Mouse (Mus musculus): Measurements from ENCODE around the gene Pcnx3. TPM values are rescaled to one million over a fixed set of nuclear protein-coding genes. Genes with fewer than 3 reads are reported as not detected.

Pcnx3 gene
- polyA plus RNA-seq, 1 experiment from 2014 or later, result 20.9 TPM

- peak; percentile 72 for DNase-seq (ENCODE audit: low spot score)
- Histone ChIP-seq H3K4me1 (ENCODE audit: control insufficient read depth, insufficient read depth, low read length) (0 out of 2 replicates have a peak, but pooled peaks cover 6% of the 10 kb centered on the region), H3K9ac (ENCODE audit: low read length) (peak overlapping the region; percentile 50), H3K9me3 (replicated peaks; ENCODE audit: control insufficient read depth, low read length) (no peaks in the 10 kb centered on the region), H3K4me3 (ENCODE audit: low read depth, low read length) (0 out of 2 replicates have a peak overlapping the region, but pooled peaks have one; percentile 11), H3K27ac (ENCODE audit: low read depth, low read length) (no peak overlapping the region), H3K36me3 (ENCODE audit: control insufficient read depth, insufficient read depth, low read length) (peaks cover 88% of the 10 kb centered on the region), H3K27me3 (replicated peaks; ENCODE audit: control insufficient read depth, insufficient read depth, low read length) (no peaks in the 10 kb centered on the region), H3K4me2 (ENCODE audit: low read length) (peak overlapping the region; percentile 43)
- WGBS, result 17% methylated on average over 43 of the region's 43 CpGs
- ATAC-seq, result peak; percentile 75
Measured at GRCm38 (mm10) chr19:5715793-5716688, 27.3 kb upstream of the Pcnx3 start.

GRCm38 (mm10) chr19:5713730-5714129, 25.0 kb upstream of the Pcnx3 start:
- no peaks in the 10 kb centered on the region for H3K9me3 ChIP-seq (replicated peaks; ENCODE audit: control insufficient read depth, low read length)
- H3K4me2 ChIP-seq (ENCODE audit: low read length), result no peak overlapping the region
- H3K9ac ChIP-seq (ENCODE audit: low read length), result 0 out of 2 replicates have a peak overlapping the region, but pooled peaks have one; percentile 14
- DNase-seq (ENCODE audit: low spot score) (no peak), ATAC-seq (no peak)
- no peak overlapping the region for H3K27ac ChIP-seq (ENCODE audit: low read depth, low read length)
- H3K27me3 ChIP-seq (replicated peaks; ENCODE audit: control insufficient read depth, insufficient read depth, low read length), result no peaks in the 10 kb centered on the region
- 0 out of 2 replicates have a peak, but pooled peaks cover 6% of the 10 kb centered on the region for H3K4me1 ChIP-seq (ENCODE audit: control insufficient read depth, insufficient read depth, low read length)
- H3K36me3 ChIP-seq (ENCODE audit: control insufficient read depth, insufficient read depth, low read length), result peaks cover 84% of the 10 kb centered on the region
- WGBS, result 21% methylated on average over 2 of the region's 2 CpGs
- H3K4me3 ChIP-seq (ENCODE audit: low read depth, low read length), result no peak overlapping the region

GRCm38 (mm10) chr19:5713255-5713654, 24.5 kb upstream of the Pcnx3 start:
- WGBS, result 78% methylated on average over 5 of the region's 5 CpGs
- peaks cover 85% of the 10 kb centered on the region for H3K36me3 ChIP-seq (ENCODE audit: control insufficient read depth, insufficient read depth, low read length)
- H3K4me3 ChIP-seq (ENCODE audit: low read depth, low read length), result no peak overlapping the region
- no peaks in the 10 kb centered on the region for H3K9me3 ChIP-seq (replicated peaks; ENCODE audit: control insufficient read depth, low read length)
- H3K4me2 ChIP-seq (ENCODE audit: low read length), result no peak overlapping the region
- H3K9ac ChIP-seq (ENCODE audit: low read length), result 0 out of 2 replicates have a peak overlapping the region, but pooled peaks have one; percentile 14
- no peaks in the 10 kb centered on the region for H3K27me3 ChIP-seq (replicated peaks; ENCODE audit: control insufficient read depth, insufficient read depth, low read length)
- DNase-seq (ENCODE audit: low spot score) (no peak), ATAC-seq (no peak)
- H3K27ac ChIP-seq (ENCODE audit: low read depth, low read length), result no peak overlapping the region
- H3K4me1 ChIP-seq (ENCODE audit: control insufficient read depth, insufficient read depth, low read length), result 0 out of 2 replicates have a peak, but pooled peaks cover 6% of the 10 kb centered on the region

GRCm38 (mm10) chr19:5711907-5712460, 23.3 kb upstream of the Pcnx3 start:
- H3K9me3 ChIP-seq (replicated peaks; ENCODE audit: control insufficient read depth, low read length), result no peaks in the 10 kb centered on the region
- H3K27me3 ChIP-seq (replicated peaks; ENCODE audit: control insufficient read depth, insufficient read depth, low read length), result no peaks in the 10 kb centered on the region
- H3K27ac ChIP-seq (ENCODE audit: low read depth, low read length), result no peak overlapping the region
- 93% methylated on average over 14 of the region's 14 CpGs for WGBS
- H3K36me3 ChIP-seq (ENCODE audit: control insufficient read depth, insufficient read depth, low read length), result peaks cover 84% of the 10 kb centered on the region
- no peak overlapping the region for H3K4me2 ChIP-seq (ENCODE audit: low read length)
- H3K4me1 ChIP-seq (ENCODE audit: control insufficient read depth, insufficient read depth, low read length), result 0 out of 2 replicates have a peak, but pooled peaks cover 6% of the 10 kb centered on the region
- ATAC-seq (no peak), DNase-seq (ENCODE audit: low spot score) (no peak)
- H3K9ac ChIP-seq (ENCODE audit: low read length), result no peak overlapping the region
- H3K4me3 ChIP-seq (ENCODE audit: low read depth, low read length), result no peak overlapping the region

- DNase-seq (ENCODE audit: low spot score), result peak; percentile 80
- Histone ChIP-seq H3K4me2 (ENCODE audit: low read length) (no peak overlapping the region), H3K27me3 (replicated peaks; ENCODE audit: control insufficient read depth, insufficient read depth, low read length) (no peaks in the 10 kb centered on the region), H3K4me3 (ENCODE audit: low read depth, low read length) (no peak overlapping the region), H3K9ac (ENCODE audit: low read length) (no peak overlapping the region), H3K36me3 (ENCODE audit: control insufficient read depth, insufficient read depth, low read length) (peaks cover 90% of the 10 kb centered on the region), H3K9me3 (replicated peaks; ENCODE audit: control insufficient read depth, low read length) (no peaks in the 10 kb centered on the region), H3K27ac (ENCODE audit: low read depth, low read length) (no peak overlapping the region), H3K4me1 (ENCODE audit: control insufficient read depth, insufficient read depth, low read length) (0 out of 2 replicates have a peak, but pooled peaks cover under 1% of the 10 kb centered on the region)
- no peak for ATAC-seq
- 9% methylated on average over 3 of the region's 3 CpGs for WGBS
Measured at GRCm38 (mm10) chr19:5711218-5711617, 22.5 kb upstream of the Pcnx3 start.

GRCm38 (mm10) chr19:5710581-5710980, 21.9 kb upstream of the Pcnx3 start:
- DNase-seq (ENCODE audit: low spot score), result no peak

GRCm38 (mm10) chr19:5710068-5710467, 21.4 kb upstream of the Pcnx3 start:
- no peak overlapping the region for H3K9ac ChIP-seq (ENCODE audit: low read length)
- H3K27ac ChIP-seq (ENCODE audit: low read depth, low read length), result no peak overlapping the region
- ATAC-seq (no peak), DNase-seq (ENCODE audit: low spot score) (no peak)
- no peaks in the 10 kb centered on the region for H3K27me3 ChIP-seq (replicated peaks; ENCODE audit: control insufficient read depth, insufficient read depth, low read length)
- no peak overlapping the region for H3K4me3 ChIP-seq (ENCODE audit: low read depth, low read length)
- peaks cover 85% of the 10 kb centered on the region for H3K36me3 ChIP-seq (ENCODE audit: control insufficient read depth, insufficient read depth, low read length)
- H3K4me1 ChIP-seq (ENCODE audit: control insufficient read depth, insufficient read depth, low read length), result no peaks in the 10 kb centered on the region
- WGBS, result 97% methylated on average over 6 of the region's 6 CpGs
- no peak overlapping the region for H3K4me2 ChIP-seq (ENCODE audit: low read length)
- H3K9me3 ChIP-seq (replicated peaks; ENCODE audit: control insufficient read depth, low read length), result no peaks in the 10 kb centered on the region

More at GRCm38 (mm10) chr19:5710581-5710980, 21.9 kb upstream of the Pcnx3 start:
- Histone ChIP-seq H3K4me1 (ENCODE audit: control insufficient read depth, insufficient read depth, low read length) (no peaks in the 10 kb centered on the region), H3K36me3 (ENCODE audit: control insufficient read depth, insufficient read depth, low read length) (peaks cover 89% of the 10 kb centered on the region), H3K9me3 (replicated peaks; ENCODE audit: control insufficient read depth, low read length) (no peaks in the 10 kb centered on the region), H3K4me3 (ENCODE audit: low read depth, low read length) (no peak overlapping the region), H3K4me2 (ENCODE audit: low read length) (no peak overlapping the region), H3K27ac (ENCODE audit: low read depth, low read length) (no peak overlapping the region), H3K9ac (ENCODE audit: low read length) (no peak overlapping the region), H3K27me3 (replicated peaks; ENCODE audit: control insufficient read depth, insufficient read depth, low read length) (no peaks in the 10 kb centered on the region)
- ATAC-seq, result no peak
- WGBS, result 80% methylated on average over 8 of the region's 8 CpGs

- H3K36me3 ChIP-seq (ENCODE audit: control insufficient read depth, insufficient read depth, low read length), result peaks cover 69% of the 10 kb centered on the region
- H3K9ac ChIP-seq (ENCODE audit: low read length), result no peak overlapping the region
- ATAC-seq (0 out of 2 replicates have a peak, but pooled peaks have one; percentile 15), DNase-seq (ENCODE audit: low spot score) (no peak)
- H3K9me3 ChIP-seq (replicated peaks; ENCODE audit: control insufficient read depth, low read length), result no peaks in the 10 kb centered on the region
- no peak overlapping the region for H3K4me2 ChIP-seq (ENCODE audit: low read length)
- 46% methylated on average over 10 of the region's 10 CpGs for WGBS
- H3K27ac ChIP-seq (ENCODE audit: low read depth, low read length), result no peak overlapping the region
- no peaks in the 10 kb centered on the region for H3K4me1 ChIP-seq (ENCODE audit: control insufficient read depth, insufficient read depth, low read length)
- H3K27me3 ChIP-seq (replicated peaks; ENCODE audit: control insufficient read depth, insufficient read depth, low read length), result no peaks in the 10 kb centered on the region
- no peak overlapping the region for H3K4me3 ChIP-seq (ENCODE audit: low read depth, low read length)
Measured at GRCm38 (mm10) chr19:5704801-5705571, 16.3 kb upstream of the Pcnx3 start.
